9 mouse cellular contexts compared by ENCODE assay signal in genomic region chr2:153586515-153587174, GRCm38 (mm10). TPM values are rescaled to one million over a fixed set of nuclear protein-coding genes. Genes with fewer than 3 reads are reported as not detected.
DNase-seq lines count a peak whose midpoint lies in the region; ATAC-seq and TF ChIP-seq lines count a peak whose summit lies in the region.
"Had no signal": no experiment of that assay in that cellular context is flagged by ENCODE, and none has a peak within 500 bp of the region (broad histone marks: within the 10 kb centered on the region; RNA-seq: fewer than 3 reads in every experiment).

No protein-coding gene starts in this region.

- H3K27me3 ChIP-seq in forebrain, embryonic 16.5 days (replicated peaks; ENCODE audit: control insufficient read depth, insufficient read depth, low read length): no peaks in the 10 kb centered on the region
- H3K27me3 ChIP-seq in lung, embryonic 14.5 days (ENCODE audit: insufficient read depth, low read length): no peaks in the 10 kb centered on the region
- no peaks in the 10 kb centered on the region for H3K27me3 ChIP-seq in thymus, adult 2 months (ENCODE audit: control insufficient read depth, insufficient read depth, low read length)

- TF ChIP-seq POLR2A in thymus, adult 2 months (IDR thresholded peaks at IDR 0.05; ENCODE audit: control insufficient read depth, extremely low read depth, insufficient read depth, low read length, poor library complexity): no peak

- H3K4me3 ChIP-seq in forebrain, embryonic 16.5 days (replicated peaks; ENCODE audit: low read length): 0 out of 2 replicates have a peak overlapping the region, but pooled peaks have one; percentile 7
- H3K4me3 ChIP-seq in lung, embryonic 14.5 days (ENCODE audit: low read depth, low read length): no peak overlapping the region
- no peak overlapping the region for H3K4me3 ChIP-seq in thymus, adult 2 months (ENCODE audit: control insufficient read depth, insufficient read depth, low read length)

- peak overlapping the region; percentile 39 for H3K9ac ChIP-seq in forebrain, embryonic 16.5 days (replicated peaks; ENCODE audit: low read depth, low read length)
- H3K9ac ChIP-seq in lung, embryonic 14.5 days: no peak overlapping the region

- peak; percentile 97 for TF ChIP-seq CTCF in lung, embryonic 14.5 days (IDR thresholded peaks at IDR 0.05; ENCODE audit: low read depth)
- TF ChIP-seq CTCF in thymus, adult 2 months (IDR thresholded peaks at IDR 0.05; ENCODE audit: borderline replicate concordance, control insufficient read depth, extremely low read depth, insufficient read depth, low read length, poor library complexity): peak; percentile 94

- peak overlapping the region; percentile 47 for H3K4me2 ChIP-seq in forebrain, embryonic 16.5 days (ENCODE audit: low read length)
- H3K4me2 ChIP-seq in lung, embryonic 14.5 days: peak overlapping the region; percentile 48

- H3K36me3 ChIP-seq in forebrain, embryonic 16.5 days (ENCODE audit: control insufficient read depth, insufficient read depth): no peaks in the 10 kb centered on the region
- no peaks in the 10 kb centered on the region for H3K36me3 ChIP-seq in lung, embryonic 14.5 days (ENCODE audit: insufficient read depth)
- H3K36me3 ChIP-seq in thymus, adult 2 months (ENCODE audit: control insufficient read depth, insufficient read depth, low read length): no peaks in the 10 kb centered on the region

- peaks cover 4% of the 10 kb centered on the region; the same call in 1 of the 2 replicates for H3K4me1 ChIP-seq in forebrain, embryonic 16.5 days (replicated peaks; ENCODE audit: control insufficient read depth, insufficient read depth, low read length)
- H3K4me1 ChIP-seq in lung, embryonic 14.5 days (ENCODE audit: insufficient read depth): no peaks in the 10 kb centered on the region
- peaks cover 9% of the 10 kb centered on the region; the same call in 1 of the 2 replicates for H3K4me1 ChIP-seq in thymus, adult 2 months (replicated peaks; ENCODE audit: control insufficient read depth, insufficient read depth, low read length)

- H3K9me3 ChIP-seq in forebrain, embryonic 16.5 days (ENCODE audit: control insufficient read depth, low read length): no peaks in the 10 kb centered on the region
- no peaks in the 10 kb centered on the region for H3K9me3 ChIP-seq in lung, embryonic 14.5 days (ENCODE audit: low read depth, low read length)

- 10% methylated on average over 15 of the region's 15 CpGs for WGBS in forebrain, embryonic 16.5 days
- WGBS in lung, embryonic 14.5 days: 7% methylated on average over 15 of the region's 15 CpGs
- 14% methylated on average over 15 of the region's 15 CpGs for WGBS in thymus, adult 2 months

- ATAC-seq in forebrain, embryonic 16.5 days: peak; percentile 78
- ATAC-seq in lung, embryonic 14.5 days (ENCODE audit: insufficient read depth): peak; percentile 85

- peak; percentile 93 for DNase-seq in ES-CJ7 (ENCODE audit: low read depth, low spot score)
- peak; percentile 67 for DNase-seq in cerebellum, adult 11-12 months
- DNase-seq in heart, postnatal 36 days: peak; percentile 87 to 88
- peak; percentile 68 to 88 for DNase-seq in layer of hippocampus, adult 18-20 months (ENCODE audit: low spot score in 2 of 2)
- peak; percentile 93 for DNase-seq in lung, embryonic 14.5 days
- DNase-seq in ovary, adult 18-20 months (ENCODE audit: low spot score): peak; percentile 49
- DNase-seq in thymus, adult 2 months: peak; percentile 85

- intact Hi-C loops in heart, postnatal 36 days (cut with DNase I): loop anchor here (1.0 kb wide), 2 partner anchors 108 to 439 kb away; no protein-coding TSS in a partner anchor

- H3K27ac ChIP-seq in forebrain, embryonic 16.5 days (ENCODE audit: low read length): no peak overlapping the region
- H3K27ac ChIP-seq in lung, embryonic 14.5 days (ENCODE audit: low read depth): no peak overlapping the region
- H3K27ac ChIP-seq in thymus, adult 2 months (ENCODE audit: control insufficient read depth, insufficient read depth, low read length): no peak overlapping the region
- H3K27ac ChIP-seq: macrophage had no signal

RNA-seq across cellular contexts. Expression of gene Commd7, which starts 45.9 kb away (rescaled TPM):
- polyA plus RNA-seq in forebrain, embryonic 16.5 days (2015; fragmentation: Nextera tagmentation; extraction: Ambion mirVana): 99.8 and 108 TPM in 2 replicates
- 10 to 100 TPM; 11.0 to 12.2 TPM for total RNA-seq in heart, postnatal 36 days (2021)
- 10 to 100 TPM; 30.6 to 31.5 TPM for total RNA-seq in layer of hippocampus, adult 18-20 months (2021)
- polyA plus RNA-seq in lung, embryonic 14.5 days (2014; fragmentation: Nextera tagmentation; extraction: Ambion mirVana): 66.5 and 70.9 TPM in 2 replicates
- 22.0 and 22.4 TPM in 2 replicates for polyA plus RNA-seq in thymus, adult 2 months (2012; rRNA removed)

RNA-seq across cellular contexts. Expression of gene Nol4l, which starts 56.9 kb away (rescaled TPM):
- 47.8 and 50.4 TPM in 2 replicates for polyA plus RNA-seq in forebrain, embryonic 16.5 days (2015; fragmentation: Nextera tagmentation; extraction: Ambion mirVana)
- total RNA-seq in heart, postnatal 36 days (2021): 1 to 10 TPM; 3.9 to 4.0 TPM
- 10 to 100 TPM; 46.5 to 48.1 TPM for total RNA-seq in layer of hippocampus, adult 18-20 months (2021)
- polyA plus RNA-seq in lung, embryonic 14.5 days (2014; fragmentation: Nextera tagmentation; extraction: Ambion mirVana): 13.6 and 13.9 TPM in 2 replicates
- 4.2 and 4.4 TPM in 2 replicates for polyA plus RNA-seq in thymus, adult 2 months (2012; rRNA removed)
